Mouse (Mus musculus): ENCODE data around the gene Cfap65. TPM values are rescaled to one million over a fixed set of nuclear protein-coding genes. Genes with fewer than 3 reads are reported as not detected.

Gene Cfap65
- total and polyA plus RNA-seq, 3 experiments: 0.04 TPM; not detected in 2

- DNase-seq (ENCODE audit: extremely low read depth): peak; percentile 87
- dilution Hi-C loops (cut with MboI; ENCODE audit: extremely low pct_ligation_motif_present, extremely low pct_unique_long_range_greater_than_20kb, low sequenced_read_pairs): no loop called here
Measured at GRCm38 (mm10) chr1:74854306-74855056, 80.9 kb downstream of the Cfap65 start, which contains the start of gene Cdk5r2. Cdk5r2 (plus strand) TSS chr1:74854934.

More at GRCm38 (mm10) chr1:74854306-74855056, 80.9 kb downstream of the Cfap65 start, which contains the start of gene Cdk5r2:
- Histone ChIP-seq H3K27ac (ENCODE audit: insufficient read depth, low read depth) (no peak within 1 kb of the TSS), H3K4me1 (ENCODE audit: control insufficient read depth in 1 of 2, insufficient read depth in 2 of 2) (peaks cover 6 to 49% of the 10 kb centered on the region in 2 experiments; a peak in 3 of 4 replicates), H3K27me3 (replicated peaks) (peaks cover 5% of the 10 kb centered on the region), H3K4me2 (ENCODE audit: insufficient read depth, low read depth, poor library complexity, severe bottlenecking) (peak within 1 kb of the TSS; percentile 67), H3K36me3 (replicated peaks in 1 of 2; ENCODE audit: control insufficient read depth in 1 of 2, insufficient read depth in 1 of 2, low read length in 1 of 2) (no peaks in the 10 kb centered on the region), H3K4me3 (replicated peaks in 1 of 3; ENCODE audit: low read depth in 2 of 3, low read length in 2 of 3, poor library complexity in 1 of 3) (peak within 1 kb of the TSS; percentile 24 to 51 (median 47)), H3K9me3 (replicated peaks; ENCODE audit: low read length) (peaks cover 14% of the 10 kb centered on the region), H3K79me2 (replicated peaks; ENCODE audit: control insufficient read depth, extremely low read depth, insufficient read depth, poor library complexity, severe bottlenecking) (no peaks in the 10 kb centered on the region), H3K9ac (ENCODE audit: insufficient read depth, low read depth) (peak within 1 kb of the TSS; percentile 41; the same call in 1 of the 2 replicates)
- in situ Hi-C loops (cut with MboI; ENCODE audit: low pct_ligation_motif_present, low pct_unique_long_range_greater_than_20kb, low sequenced_read_pairs): no loop called here
- TF ChIP-seq TCF12 (IDR thresholded peaks at IDR 0.05; ENCODE audit: low read depth, low read length) (peak; percentile 36; the same call in 1 of the 2 replicates), JUN (IDR thresholded peaks at IDR 0.05; ENCODE audit: insufficient read depth, low read depth, low read length) (no peak), NRF1 (IDR thresholded peaks at IDR 0.05; ENCODE audit: low read depth, low read length) (peak; percentile 68), ZMIZ1 (IDR thresholded peaks at IDR 0.05; ENCODE audit: low read depth, low read length) (no peak), CHD2 (IDR thresholded peaks at IDR 0.05; ENCODE audit: low read length) (peak; percentile 89), SIN3A (IDR thresholded peaks at IDR 0.05; ENCODE audit: low read length) (no peak), HCFC1 (IDR thresholded peaks at IDR 0.05; ENCODE audit: low read depth, low read length) (0 out of 2 replicates have a peak, but pooled peaks have one; percentile 15), MAZ (IDR thresholded peaks at IDR 0.05; ENCODE audit: low read depth, low read length) (peak; percentile 49; the same call in 1 of the 2 replicates), MAFK (IDR thresholded peaks at IDR 0.05; ENCODE audit: insufficient replicate concordance, low read length) (no peak), MAX (IDR thresholded peaks at IDR 0.05; ENCODE audit: low read length) (no peak)

Other genes with a start within 250 kb of the Cfap65 start
- not detected in 2 replicates for gene Cyp27a1, start 222.0 kb downstream of the Cfap65 start, total RNA-seq (2012; rRNA removed)
- not detected in 2 replicates for gene Cyp27a1, start 222.0 kb downstream of the Cfap65 start, total RNA-seq (2014; rRNA removed)
- not detected in 2 replicates for gene Cyp27a1, start 222.0 kb downstream of the Cfap65 start, polyA plus RNA-seq (2012; ENCODE audit: insufficient read length, low read depth)
- gene Prkag3, start 186.4 kb downstream of the Cfap65 start, total RNA-seq (2012; rRNA removed): 0.08 and 0.13 TPM in 2 replicates
- gene Prkag3, start 186.4 kb downstream of the Cfap65 start, total RNA-seq (2014; rRNA removed): 0.09 TPM in 1 of 2 replicates, not detected in the other
- 0.12 TPM in 1 of 2 replicates, not detected in the other for gene Prkag3, start 186.4 kb downstream of the Cfap65 start, polyA plus RNA-seq (2012; ENCODE audit: insufficient read length, low read depth)
- gene Wnt6, start 163.7 kb downstream of the Cfap65 start, total RNA-seq (2012; rRNA removed): 3.4 and 3.5 TPM in 2 replicates
- gene Wnt6, start 163.7 kb downstream of the Cfap65 start, total RNA-seq (2014; rRNA removed): 0.67 and 0.89 TPM in 2 replicates
- gene Wnt6, start 163.7 kb downstream of the Cfap65 start, polyA plus RNA-seq (2012; ENCODE audit: insufficient read length, low read depth): 1.6 and 1.7 TPM in 2 replicates
- 126 and 184 TPM in 2 replicates for gene Wnt10a, start 144.1 kb downstream of the Cfap65 start, total RNA-seq (2012; rRNA removed)
- 142 and 155 TPM in 2 replicates for gene Wnt10a, start 144.1 kb downstream of the Cfap65 start, total RNA-seq (2014; rRNA removed)
- gene Wnt10a, start 144.1 kb downstream of the Cfap65 start, polyA plus RNA-seq (2012; ENCODE audit: insufficient read length, low read depth): 170 and 187 TPM in 2 replicates
- gene Cdk5r2, start 80.7 kb downstream of the Cfap65 start, total RNA-seq (2012; rRNA removed): 0.04 TPM in 1 of 2 replicates, not detected in the other
- gene Cdk5r2, start 80.7 kb downstream of the Cfap65 start, total RNA-seq (2014; rRNA removed): not detected in 2 replicates
- gene Cdk5r2, start 80.7 kb downstream of the Cfap65 start, polyA plus RNA-seq (2012; ENCODE audit: insufficient read length, low read depth): 0.23 and 0.24 TPM in 2 replicates
- not detected in 2 replicates for gene Fev, start 50.2 kb downstream of the Cfap65 start, total RNA-seq (2012; rRNA removed)
- not detected in 2 replicates for gene Fev, start 50.2 kb downstream of the Cfap65 start, total RNA-seq (2014; rRNA removed)
- gene Fev, start 50.2 kb downstream of the Cfap65 start, polyA plus RNA-seq (2012; ENCODE audit: insufficient read length, low read depth): not detected in 2 replicates
- gene Cryba2, start 42.5 kb downstream of the Cfap65 start, total RNA-seq (2012; rRNA removed): 0.55 TPM in 1 of 2 replicates, not detected in the other
- gene Cryba2, start 42.5 kb downstream of the Cfap65 start, total RNA-seq (2014; rRNA removed): not detected in 2 replicates
- 0.30 and 0.78 TPM in 2 replicates for gene Cryba2, start 42.5 kb downstream of the Cfap65 start, polyA plus RNA-seq (2012; ENCODE audit: insufficient read length, low read depth)
- not detected in 2 replicates for gene Ihh, start 16.1 kb upstream of the Cfap65 start, total RNA-seq (2012; rRNA removed)
- not detected in 2 replicates for gene Ihh, start 16.1 kb upstream of the Cfap65 start, total RNA-seq (2014; rRNA removed)
- not detected in 2 replicates for gene Ihh, start 16.1 kb upstream of the Cfap65 start, polyA plus RNA-seq (2012; ENCODE audit: insufficient read length, low read depth)
- 2.8 and 3.4 TPM in 2 replicates for gene Nhej1, start 189.6 kb upstream of the Cfap65 start, total RNA-seq (2012; rRNA removed)
- 3.7 and 4.4 TPM in 2 replicates for gene Nhej1, start 189.6 kb upstream of the Cfap65 start, total RNA-seq (2014; rRNA removed)
- gene Nhej1, start 189.6 kb upstream of the Cfap65 start, polyA plus RNA-seq (2012; ENCODE audit: insufficient read length, low read depth): 4.0 and 4.2 TPM in 2 replicates
- gene Slc23a3, start 198.3 kb upstream of the Cfap65 start, total RNA-seq (2012; rRNA removed): not detected in 2 replicates
- not detected in 2 replicates for gene Slc23a3, start 198.3 kb upstream of the Cfap65 start, total RNA-seq (2014; rRNA removed)
- gene Slc23a3, start 198.3 kb upstream of the Cfap65 start, polyA plus RNA-seq (2012; ENCODE audit: insufficient read length, low read depth): not detected in 2 replicates
- 32.2 and 47.2 TPM in 2 replicates for gene Cnppd1, start 207.1 kb upstream of the Cfap65 start, total RNA-seq (2012; rRNA removed)
- 10.9 and 12.3 TPM in 2 replicates for gene Cnppd1, start 207.1 kb upstream of the Cfap65 start, total RNA-seq (2014; rRNA removed)
- 14.2 and 16.2 TPM in 2 replicates for gene Cnppd1, start 207.1 kb upstream of the Cfap65 start, polyA plus RNA-seq (2012; ENCODE audit: insufficient read length, low read depth)
- gene Retreg2, start 207.2 kb upstream of the Cfap65 start, total RNA-seq (2012; rRNA removed): 26.5 and 27.9 TPM in 2 replicates
- 12.8 and 14.6 TPM in 2 replicates for gene Retreg2, start 207.2 kb upstream of the Cfap65 start, total RNA-seq (2014; rRNA removed)
- 24.1 and 27.9 TPM in 2 replicates for gene Retreg2, start 207.2 kb upstream of the Cfap65 start, polyA plus RNA-seq (2012; ENCODE audit: insufficient read length, low read depth)
- 30.5 and 40.7 TPM in 2 replicates for gene Zfand2b, start 233.0 kb upstream of the Cfap65 start, total RNA-seq (2012; rRNA removed)
- gene Zfand2b, start 233.0 kb upstream of the Cfap65 start, total RNA-seq (2014; rRNA removed): 14.1 and 15.7 TPM in 2 replicates
- 19.5 and 20.9 TPM in 2 replicates for gene Zfand2b, start 233.0 kb upstream of the Cfap65 start, polyA plus RNA-seq (2012; ENCODE audit: insufficient read length, low read depth)
- 26.0 and 29.0 TPM in 2 replicates for gene Abcb6, start 244.8 kb upstream of the Cfap65 start, total RNA-seq (2012; rRNA removed)
- gene Abcb6, start 244.8 kb upstream of the Cfap65 start, total RNA-seq (2014; rRNA removed): 15.5 and 20.1 TPM in 2 replicates
- 19.2 and 22.3 TPM in 2 replicates for gene Abcb6, start 244.8 kb upstream of the Cfap65 start, polyA plus RNA-seq (2012; ENCODE audit: insufficient read length, low read depth)